Mouse (Mus musculus) neural tube, embryonic 13.5 days (tissue): ENCODE data around the gene Acbd6. TPM values are rescaled to one million over a fixed set of nuclear protein-coding genes. Genes with fewer than 3 reads are reported as not detected.

Experiments
- ATAC-seq: fragments of 200-750 bp; cut with Nextera tagmentation; 2 replicates; pipeline ENCODE4 v1.8.0; 2017; ENCODE audit warnings: low read depth, mild to moderate bottlenecking, moderate TSS enrichment, moderate library complexity
- H3K27ac ChIP-seq: fragments of 300-500 bp; sonication (generic); replicated peaks from 2 replicates; pipeline ENCODE4 v1.5.1; 2015; ENCODE audit warnings: moderate library complexity, mild to moderate bottlenecking, inconsistent platforms
- H3K27me3 ChIP-seq: fragments of 300-500 bp; sonication (generic); 2 replicates; pipeline ENCODE4 v1.6.1; 2015; ENCODE audit warnings: mild to moderate bottlenecking, inconsistent platforms
- H3K36me3 ChIP-seq: fragments of 300-500 bp; sonication (generic); 2 replicates; pipeline ENCODE4 v1.6.1; 2015; ENCODE audit warnings: mild to moderate bottlenecking, inconsistent platforms
- H3K4me1 ChIP-seq: fragments of 300-500 bp; sonication (generic); replicated peaks from 2 replicates; pipeline ENCODE4 v1.6.1; 2015; ENCODE audit warnings: inconsistent platforms
- H3K4me2 ChIP-seq: fragments of 300-500 bp; sonication (generic); 2 replicates; pipeline ENCODE4 v1.6.1; 2015; ENCODE audit warnings: inconsistent platforms, mild to moderate bottlenecking, moderate library complexity
- H3K4me3 ChIP-seq: fragments of 300-500 bp; sonication (generic); 2 replicates; pipeline ENCODE4 v1.5.1; 2015; ENCODE audit warnings: mild to moderate bottlenecking, inconsistent platforms
- H3K9ac ChIP-seq: fragments of 300-500 bp; sonication (generic); 2 replicates; pipeline ENCODE4 v1.6.1; 2015; ENCODE audit warnings: moderate library complexity, mild to moderate bottlenecking, inconsistent platforms
- H3K9me3 ChIP-seq: fragments of 300-500 bp; sonication (generic); 2 replicates; pipeline ENCODE4 v1.6.1; 2016; ENCODE audit warnings: inconsistent platforms
- WGBS: fragments of 180-500 bp; shearing (Covaris S2); methylation state at CpG from one replicate; pipeline ENCODE4 v1.1.7; 2015; 5-methylcytosine and 5-hydroxymethylcytosine counted together
- polyA plus RNA-seq: library from polyadenylated mRNA; unstranded; fragments of >200 nt; fragmentation: Nextera tagmentation; extraction: Ambion mirVana; gene quantifications from 2 replicates; pipeline ENCODE4 v1.2.1, GENCODE M21; 2015

Gene Acbd6
- polyA plus RNA-seq, 1 experiment from 2014 or later = 90.6 TPM

DNA sequence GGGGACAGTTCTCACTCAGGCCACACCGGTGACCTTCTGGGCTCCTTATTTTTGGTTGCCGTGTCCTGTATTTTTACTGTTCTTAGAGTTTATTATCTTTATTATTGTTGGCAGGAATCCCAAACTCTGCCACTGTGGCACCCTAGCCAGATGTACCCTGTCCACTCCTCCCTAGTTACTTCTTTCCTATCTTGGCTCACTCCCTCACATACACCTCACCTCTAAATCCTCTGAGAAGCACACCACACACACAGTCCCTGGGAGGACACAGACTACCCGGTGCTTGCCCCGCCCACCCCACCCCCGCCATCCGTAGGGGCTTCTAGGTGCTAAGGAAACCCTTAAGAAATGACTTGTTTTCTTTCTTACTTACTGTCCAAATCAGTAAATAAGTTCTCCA lies 117.7 kb downstream of the Acbd6 start:
- H3K27me3 ChIP-seq = no peaks in the 10 kb centered on the region
- peaks cover under 1% of the 10 kb centered on the region for H3K4me1 ChIP-seq
- ATAC-seq = no peak
- WGBS = 92% methylated on average over 6 of the region's 6 CpGs
- H3K27ac ChIP-seq = no peak overlapping the region
- no peak overlapping the region for H3K4me2 ChIP-seq
- no peak overlapping the region for H3K9ac ChIP-seq
- H3K36me3 ChIP-seq = no peaks in the 10 kb centered on the region
- H3K9me3 ChIP-seq = no peaks in the 10 kb centered on the region
- H3K4me3 ChIP-seq = no peak overlapping the region

DNA sequence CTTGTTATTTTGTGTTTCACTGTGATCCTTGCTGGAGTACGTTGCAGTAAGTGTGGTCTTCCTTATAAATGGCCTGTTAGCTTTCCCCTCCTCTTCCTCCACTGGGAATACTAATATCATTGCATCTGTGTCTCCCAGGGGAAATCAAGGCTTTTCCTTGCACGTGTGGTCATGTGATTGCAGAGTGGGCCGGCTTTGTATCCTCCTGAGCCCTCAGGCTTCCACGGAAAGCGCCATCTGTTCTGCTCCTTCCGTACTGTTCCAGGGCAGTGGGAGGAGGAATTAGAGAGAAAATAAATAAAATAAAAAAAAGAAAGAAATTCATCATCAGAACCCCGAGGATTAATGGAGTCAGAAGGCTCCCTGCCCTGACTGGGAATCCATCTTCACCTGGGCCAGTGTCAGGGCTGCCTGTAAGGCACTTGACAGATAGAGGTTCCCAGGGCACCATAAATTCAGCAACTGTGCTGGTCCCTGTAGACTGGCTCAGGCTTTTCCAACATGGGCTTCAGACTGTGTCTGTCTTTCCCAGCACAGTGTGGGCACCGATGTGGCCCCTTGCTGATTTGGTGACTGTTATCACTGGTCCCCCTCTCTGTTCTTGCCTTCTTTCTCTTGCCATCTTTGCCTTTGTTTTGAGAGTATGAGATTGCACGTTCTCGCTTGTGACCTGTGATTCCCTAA lies 123.3 kb downstream of the Acbd6 start:
- Histone ChIP-seq H3K27ac (peak overlapping the region; percentile 82), H3K9me3 (no peaks in the 10 kb centered on the region), H3K9ac (no peak overlapping the region), H3K36me3 (no peaks in the 10 kb centered on the region), H3K4me3 (no peak overlapping the region), H3K4me2 (peak overlapping the region; percentile 27), H3K4me1 (peaks cover 20% of the 10 kb centered on the region), H3K27me3 (no peaks in the 10 kb centered on the region)
- ATAC-seq = peak; percentile 82
- 31% methylated on average over 10 of the region's 10 CpGs for WGBS

DNA sequence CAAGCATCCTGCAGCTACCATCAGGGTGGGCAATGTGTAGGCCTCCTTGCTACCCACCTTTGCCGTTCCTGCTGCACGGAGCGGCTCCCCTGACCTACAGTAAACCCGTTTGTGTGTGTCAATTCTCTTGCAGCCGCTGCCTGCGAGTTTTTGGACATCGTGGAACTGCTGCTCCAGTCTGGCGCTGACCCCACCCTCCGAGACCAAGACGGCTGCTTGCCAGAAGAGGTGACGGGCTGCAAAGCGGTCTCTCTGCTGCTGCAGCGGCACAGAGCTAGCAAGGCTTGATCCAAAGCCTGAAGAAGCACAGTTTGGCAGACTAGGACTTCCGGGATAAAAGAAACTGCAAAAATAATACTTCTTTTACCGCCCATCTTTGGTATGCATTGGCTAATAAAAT lies 128.9 kb downstream of the Acbd6 start:
- Histone ChIP-seq H3K4me2 (no peak overlapping the region), H3K9ac (no peak overlapping the region), H3K27me3 (no peaks in the 10 kb centered on the region), H3K4me1 (peaks cover 12% of the 10 kb centered on the region), H3K4me3 (no peak overlapping the region), H3K27ac (no peak overlapping the region; the same call in 1 of the 2 replicates), H3K36me3 (no peaks in the 10 kb centered on the region), H3K9me3 (no peaks in the 10 kb centered on the region)
- no peak for ATAC-seq
- 79% methylated on average over 15 of the region's 15 CpGs for WGBS

DNA sequence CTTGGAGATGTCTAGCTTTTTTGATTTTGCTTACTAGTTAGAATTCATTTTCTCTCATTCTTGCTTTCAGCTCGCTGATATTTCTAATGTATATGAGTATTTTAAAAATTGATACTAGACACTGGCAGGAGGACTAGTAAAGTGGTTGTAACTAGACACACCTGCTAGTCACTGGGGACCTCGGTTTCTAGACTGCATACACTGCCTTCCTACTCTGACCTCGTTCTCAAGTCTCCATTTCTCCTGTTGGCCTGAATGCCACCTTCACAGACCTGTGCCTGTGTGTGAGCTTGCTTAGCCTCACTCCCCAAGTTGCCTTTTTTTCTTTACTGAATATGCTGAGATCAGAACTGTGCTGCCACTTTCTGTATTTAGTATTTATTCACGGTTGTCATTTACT lies 131.2 kb downstream of the Acbd6 start:
- no peak overlapping the region for H3K4me2 ChIP-seq
- WGBS = 78% methylated on average over 4 of the region's 4 CpGs
- no peak overlapping the region for H3K4me3 ChIP-seq
- peaks cover 25% of the 10 kb centered on the region for H3K4me1 ChIP-seq
- H3K9me3 ChIP-seq = no peaks in the 10 kb centered on the region
- peaks cover 4% of the 10 kb centered on the region; the same call in 1 of the 2 replicates for H3K27me3 ChIP-seq
- ATAC-seq = no peak
- no peak overlapping the region for H3K27ac ChIP-seq
- H3K9ac ChIP-seq = no peak overlapping the region
- no peaks in the 10 kb centered on the region for H3K36me3 ChIP-seq

DNA sequence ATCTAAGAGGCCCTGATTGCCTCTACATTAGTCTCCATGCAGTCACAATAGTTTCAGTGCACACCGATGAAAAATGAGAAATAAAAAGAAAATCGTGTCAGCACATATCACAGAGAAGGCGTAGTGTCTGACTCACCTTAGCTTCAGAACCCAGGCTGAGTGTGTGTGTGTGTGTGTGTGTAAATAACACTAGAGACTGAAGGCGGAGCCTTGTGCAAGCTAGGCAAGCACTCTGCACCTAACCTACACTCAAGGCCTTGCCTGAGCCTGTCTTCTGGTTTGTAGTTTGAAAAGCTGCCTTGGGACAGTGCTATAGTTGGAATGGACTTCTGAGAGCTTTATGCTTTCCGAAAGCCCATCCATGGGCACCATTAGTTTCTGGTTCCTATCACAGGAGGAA lies 131.6 kb downstream of the Acbd6 start:
- H3K4me2 ChIP-seq = no peak overlapping the region
- peaks cover 4% of the 10 kb centered on the region; the same call in 1 of the 2 replicates for H3K27me3 ChIP-seq
- H3K4me1 ChIP-seq = peaks cover 25% of the 10 kb centered on the region
- WGBS = 81% methylated on average over 5 of the region's 5 CpGs
- H3K9me3 ChIP-seq = no peaks in the 10 kb centered on the region
- no peaks in the 10 kb centered on the region for H3K36me3 ChIP-seq
- no peak overlapping the region for H3K9ac ChIP-seq
- no peak overlapping the region for H3K27ac ChIP-seq
- ATAC-seq = no peak
- no peak overlapping the region for H3K4me3 ChIP-seq

DNA sequence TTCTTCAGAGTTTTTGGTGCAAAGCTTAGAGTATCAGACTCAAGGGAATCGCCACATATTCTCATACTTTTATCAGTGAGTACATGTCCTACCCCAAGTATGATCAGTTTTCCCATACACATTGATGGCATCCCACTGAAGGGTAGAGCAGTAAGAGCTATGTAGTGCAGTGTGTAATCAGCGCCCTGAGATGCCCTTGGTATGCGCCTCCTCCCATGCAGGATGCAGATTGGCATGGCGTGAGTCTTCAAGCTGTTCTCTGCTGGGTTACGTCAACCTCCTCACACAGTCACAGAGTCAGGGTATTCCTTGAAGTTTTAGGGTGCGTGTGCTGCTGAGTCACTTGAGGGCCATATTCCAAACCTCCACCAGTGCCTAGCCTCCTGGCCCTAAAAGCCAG lies 134.3 kb downstream of the Acbd6 start:
- 94% methylated on average over 6 of the region's 6 CpGs for WGBS
- Histone ChIP-seq H3K4me2 (no peak overlapping the region), H3K9ac (no peak overlapping the region), H3K27me3 (peaks cover 4% of the 10 kb centered on the region; the same call in 1 of the 2 replicates), H3K9me3 (no peaks in the 10 kb centered on the region), H3K27ac (no peak overlapping the region), H3K4me1 (peaks cover 20% of the 10 kb centered on the region), H3K4me3 (no peak overlapping the region), H3K36me3 (no peaks in the 10 kb centered on the region)
- ATAC-seq = no peak

DNA sequence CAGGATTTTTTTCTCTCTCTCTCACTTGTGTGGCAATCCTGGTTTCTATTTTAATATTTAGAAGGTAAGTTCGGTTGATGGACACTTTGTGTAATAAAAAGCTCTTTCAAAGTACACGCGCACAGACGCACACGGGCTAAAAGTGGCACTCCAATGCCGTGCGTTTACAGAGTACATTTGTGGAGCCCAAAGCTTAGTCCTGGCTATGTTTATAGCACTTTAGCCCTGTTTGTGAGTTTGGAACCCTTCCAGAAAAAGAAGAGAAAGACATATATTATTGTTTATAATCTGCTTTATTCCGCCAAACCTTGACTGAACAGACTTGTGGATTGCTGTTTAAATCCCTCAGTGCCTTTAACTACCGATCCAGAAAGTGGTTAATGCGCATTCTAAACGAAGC lies 135.1 kb downstream of the Acbd6 start:
- Histone ChIP-seq H3K27me3 (peaks cover 4% of the 10 kb centered on the region; the same call in 1 of the 2 replicates), H3K36me3 (no peaks in the 10 kb centered on the region), H3K4me1 (peaks cover 26% of the 10 kb centered on the region), H3K9ac (no peak overlapping the region), H3K27ac (no peak overlapping the region), H3K4me2 (no peak overlapping the region), H3K9me3 (no peaks in the 10 kb centered on the region), H3K4me3 (no peak overlapping the region)
- ATAC-seq = no peak
- WGBS = 64% methylated on average over 11 of the region's 11 CpGs

DNA sequence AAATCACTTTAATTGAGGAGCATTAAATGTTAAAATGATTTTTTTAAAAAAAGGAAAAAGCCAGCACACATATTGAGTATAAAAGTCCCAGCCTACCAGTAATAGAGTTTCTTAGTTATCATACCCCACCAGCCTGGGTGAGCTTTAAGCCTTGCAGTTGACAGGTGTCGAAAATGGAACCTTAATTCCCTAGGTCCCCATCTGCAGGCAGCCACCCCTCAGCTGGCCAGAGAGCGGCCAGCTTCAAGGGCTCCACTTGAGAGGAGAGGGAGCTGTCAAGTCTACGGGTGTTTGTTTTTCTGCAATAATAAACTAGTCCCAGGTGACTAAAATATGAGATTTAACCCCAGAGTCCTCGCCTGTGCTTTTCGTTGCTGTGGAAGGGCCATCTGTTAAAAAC lies 135.5 kb downstream of the Acbd6 start:
- 0 out of 2 replicates have a peak, but pooled peaks have one; percentile 37 for ATAC-seq
- Histone ChIP-seq H3K9ac (no peak overlapping the region), H3K4me3 (no peak overlapping the region), H3K9me3 (no peaks in the 10 kb centered on the region), H3K4me2 (no peak overlapping the region), H3K27ac (no peak overlapping the region), H3K27me3 (peaks cover 4% of the 10 kb centered on the region; the same call in 1 of the 2 replicates), H3K4me1 (peaks cover 30% of the 10 kb centered on the region), H3K36me3 (no peaks in the 10 kb centered on the region)
- WGBS = 30% methylated on average over 5 of the region's 5 CpGs

DNA sequence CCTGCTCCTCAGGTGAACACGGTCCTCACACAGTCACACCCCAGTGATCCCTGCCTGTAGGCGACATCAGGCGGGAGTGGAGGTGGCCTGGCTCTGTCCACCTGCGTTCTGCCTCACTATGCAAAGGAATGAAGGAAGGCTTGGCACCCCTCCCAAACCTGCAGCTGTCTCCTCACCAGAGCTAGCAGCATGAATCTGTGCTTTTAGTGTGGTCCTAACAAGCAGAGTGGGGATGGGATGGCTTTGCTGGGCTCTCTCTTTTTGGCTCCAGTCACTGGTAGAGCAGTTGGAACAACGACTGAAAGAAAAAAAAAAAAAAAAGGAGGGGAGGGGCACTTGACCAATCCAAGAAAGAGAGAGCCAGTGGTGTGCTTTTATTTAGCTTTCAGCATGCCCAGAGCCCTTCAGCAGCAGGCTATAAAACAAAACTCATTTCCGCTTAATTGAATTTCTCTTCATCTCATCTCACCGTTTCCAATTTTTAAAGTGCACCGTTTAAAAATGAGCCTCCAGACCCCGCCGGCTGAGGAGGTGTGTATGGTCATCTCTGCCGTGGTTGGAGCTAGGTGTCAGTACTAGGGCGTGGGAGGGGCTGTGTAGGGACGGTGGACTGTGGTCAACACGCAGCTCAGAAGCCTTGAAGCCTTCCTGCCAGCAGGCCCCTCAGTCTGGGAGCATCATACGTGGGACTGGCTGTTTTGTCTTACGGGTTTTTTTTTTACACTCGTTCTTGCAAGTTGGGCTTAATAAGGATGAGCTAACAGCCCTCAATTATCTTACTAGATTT lies 140.6 kb downstream of the Acbd6 start:
- Histone ChIP-seq H3K9ac (peak overlapping the region; percentile 49; the same call in 1 of the 2 replicates), H3K27ac (peak overlapping the region; percentile 7; the same call in 1 of the 2 replicates), H3K4me1 (peaks cover 26% of the 10 kb centered on the region), H3K36me3 (no peaks in the 10 kb centered on the region), H3K4me3 (no peak overlapping the region), H3K27me3 (peaks cover 6% of the 10 kb centered on the region; the same call in 1 of the 2 replicates), H3K4me2 (peak overlapping the region; percentile 27), H3K9me3 (no peaks in the 10 kb centered on the region)
- peak; percentile 59; the same call in 1 of the 2 replicates for ATAC-seq
- WGBS = 35% methylated on average over 17 of the region's 17 CpGs

DNA sequence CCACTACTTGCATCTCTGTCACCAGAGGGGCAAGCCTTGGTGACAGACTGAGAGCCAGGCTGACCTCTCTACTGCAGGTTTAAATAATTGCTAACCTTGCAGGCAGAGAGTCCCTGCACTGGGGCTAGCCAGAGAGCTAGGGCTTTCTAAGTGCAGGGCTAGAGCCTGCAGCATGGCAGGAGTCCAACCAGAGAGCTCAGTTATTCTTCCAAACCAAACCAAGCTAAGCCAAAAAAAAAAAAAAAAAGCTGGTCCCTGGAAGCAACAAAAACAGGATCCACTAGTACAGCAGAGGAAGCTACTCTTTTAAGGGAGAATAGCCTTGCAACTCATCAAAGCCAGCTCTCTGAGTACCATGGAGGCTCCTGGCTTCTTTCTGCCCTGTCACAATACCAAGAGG lies 143.0 kb downstream of the Acbd6 start:
- Histone ChIP-seq H3K4me3 (no peak overlapping the region), H3K36me3 (no peaks in the 10 kb centered on the region), H3K9me3 (no peaks in the 10 kb centered on the region), H3K4me2 (no peak overlapping the region), H3K4me1 (peaks cover 21% of the 10 kb centered on the region), H3K27ac (no peak overlapping the region), H3K27me3 (peaks cover 6% of the 10 kb centered on the region), H3K9ac (no peak overlapping the region)
- ATAC-seq = no peak

DNA sequence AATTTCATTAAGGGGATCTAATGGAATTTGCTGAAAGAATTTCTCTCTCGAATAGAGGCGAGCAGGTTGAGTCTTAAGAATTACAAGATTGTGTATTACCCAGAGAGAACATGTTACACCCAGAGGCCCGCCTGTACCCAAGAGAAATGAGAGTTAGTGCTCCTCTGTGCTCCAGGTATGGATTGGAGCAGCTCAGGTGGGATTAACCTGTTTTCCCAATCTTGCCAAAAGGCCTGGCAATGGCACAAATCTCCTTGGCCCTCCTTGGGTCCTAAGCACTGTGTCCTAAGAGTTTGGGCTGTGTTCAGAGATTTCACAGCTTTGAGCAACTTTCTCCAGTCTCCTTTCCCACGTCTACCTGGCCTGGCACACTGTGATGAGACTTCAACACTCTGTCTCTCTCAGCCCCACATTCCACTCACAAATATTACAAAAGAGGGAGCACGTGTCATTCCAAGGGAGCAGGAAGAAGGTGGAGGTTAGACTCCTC lies 145.3 kb downstream of the Acbd6 start:
- Histone ChIP-seq H3K9ac (no peak overlapping the region), H3K36me3 (no peaks in the 10 kb centered on the region), H3K4me1 (peaks cover 12% of the 10 kb centered on the region), H3K27ac (no peak overlapping the region), H3K4me3 (no peak overlapping the region), H3K9me3 (no peaks in the 10 kb centered on the region), H3K4me2 (no peak overlapping the region), H3K27me3 (peaks cover 6% of the 10 kb centered on the region)
- WGBS = 87% methylated on average over 5 of the region's 5 CpGs
- no peak for ATAC-seq

DNA sequence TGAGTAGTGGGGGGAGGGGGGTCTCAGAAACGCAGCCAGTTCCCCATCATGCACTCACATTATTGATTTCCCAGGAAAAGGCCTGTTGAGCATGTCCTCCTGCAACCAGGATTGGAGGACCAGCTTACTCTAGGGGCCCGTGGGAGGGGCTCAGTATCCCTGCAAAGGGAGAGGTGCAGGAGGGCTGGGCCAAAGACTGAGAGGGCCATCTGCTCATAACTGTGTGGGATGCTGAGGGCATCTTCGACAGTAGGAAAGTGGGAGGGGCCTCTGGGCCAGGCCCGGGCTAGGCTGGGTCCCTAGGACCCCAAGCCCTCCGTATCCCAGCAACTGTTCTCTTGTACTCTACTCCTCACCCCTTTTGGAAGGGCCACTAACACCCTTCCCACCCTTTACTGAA lies 146.3 kb downstream of the Acbd6 start:
- WGBS = 49% methylated on average over 5 of the region's 5 CpGs
- no peaks in the 10 kb centered on the region for H3K9me3 ChIP-seq
- H3K27me3 ChIP-seq = peaks cover 8% of the 10 kb centered on the region
- 0 out of 2 replicates have a peak, but pooled peaks have one; percentile 21 for ATAC-seq
- H3K36me3 ChIP-seq = no peaks in the 10 kb centered on the region
- no peak overlapping the region for H3K9ac ChIP-seq
- H3K27ac ChIP-seq = no peak overlapping the region
- no peak overlapping the region for H3K4me2 ChIP-seq
- peaks cover 3% of the 10 kb centered on the region for H3K4me1 ChIP-seq
- H3K4me3 ChIP-seq = no peak overlapping the region
